Mouse (Mus musculus): Measurements from ENCODE around the gene Cuedc2. TPM values are rescaled to one million over a fixed set of nuclear protein-coding genes. Genes with fewer than 3 reads are reported as not detected.

Gene Cuedc2
- total and polyA plus RNA-seq, 2 experiments from 2014 or later, result 157 to 314 TPM

DNA sequence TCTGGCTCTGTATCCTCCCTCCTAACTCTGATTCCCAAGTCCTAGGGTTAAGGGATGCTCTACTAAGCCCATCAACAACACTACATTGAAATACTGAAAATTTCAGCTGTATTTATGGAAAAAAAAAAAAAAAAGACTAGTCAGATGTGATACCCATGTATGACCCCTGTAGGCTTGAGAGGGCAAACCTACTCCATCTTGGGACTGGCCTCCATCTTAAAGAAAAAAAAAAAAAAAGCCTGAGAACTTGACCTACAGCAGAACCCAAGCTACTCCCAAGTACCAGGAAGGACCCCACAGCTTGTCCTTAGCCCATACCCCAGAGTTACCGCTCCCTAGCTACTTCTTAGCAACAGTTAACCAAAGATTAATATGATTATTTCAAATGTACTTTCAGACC lies 8.6 kb upstream of the Cuedc2 start:
- TF ChIP-seq CTCF (IDR thresholded peaks at IDR 0.05), result no peak
- DNase-seq (ENCODE audit: low spot score), result no peak
- WGBS, result 96% methylated on average over 1 of the region's 1 CpGs
- no peak overlapping the region for H3K4me2 ChIP-seq (ENCODE audit: low read depth, low read length, poor library complexity, severe bottlenecking)
- no peak overlapping the region for H3K27ac ChIP-seq (ENCODE audit: low read depth, low read length)
- H3K9ac ChIP-seq (replicated peaks; ENCODE audit: low read length, poor library complexity, severe bottlenecking), result no peak overlapping the region
- peaks cover 8% of the 10 kb centered on the region; the same call in 1 of the 2 replicates for H3K4me1 ChIP-seq (ENCODE audit: insufficient read depth, low read length)
- no peaks in the 10 kb centered on the region for H3K36me3 ChIP-seq (ENCODE audit: insufficient read depth, low read length)
- no peak for ATAC-seq (ENCODE audit: low FRiP score)
- no peak overlapping the region for H3K4me3 ChIP-seq (ENCODE audit: low read depth, low read length)
- no peaks in the 10 kb centered on the region for H3K27me3 ChIP-seq (ENCODE audit: insufficient read depth, low read length)
- H3K9me3 ChIP-seq (ENCODE audit: low read length), result no peaks in the 10 kb centered on the region

GRCm38 (mm10) chr19:46344710-46345419 lies 6.4 kb upstream of the Cuedc2 start:
- no peak overlapping the region for H3K9ac ChIP-seq (replicated peaks; ENCODE audit: low read length, poor library complexity, severe bottlenecking)
- 24% methylated on average over 7 of the region's 7 CpGs for WGBS

DNA sequence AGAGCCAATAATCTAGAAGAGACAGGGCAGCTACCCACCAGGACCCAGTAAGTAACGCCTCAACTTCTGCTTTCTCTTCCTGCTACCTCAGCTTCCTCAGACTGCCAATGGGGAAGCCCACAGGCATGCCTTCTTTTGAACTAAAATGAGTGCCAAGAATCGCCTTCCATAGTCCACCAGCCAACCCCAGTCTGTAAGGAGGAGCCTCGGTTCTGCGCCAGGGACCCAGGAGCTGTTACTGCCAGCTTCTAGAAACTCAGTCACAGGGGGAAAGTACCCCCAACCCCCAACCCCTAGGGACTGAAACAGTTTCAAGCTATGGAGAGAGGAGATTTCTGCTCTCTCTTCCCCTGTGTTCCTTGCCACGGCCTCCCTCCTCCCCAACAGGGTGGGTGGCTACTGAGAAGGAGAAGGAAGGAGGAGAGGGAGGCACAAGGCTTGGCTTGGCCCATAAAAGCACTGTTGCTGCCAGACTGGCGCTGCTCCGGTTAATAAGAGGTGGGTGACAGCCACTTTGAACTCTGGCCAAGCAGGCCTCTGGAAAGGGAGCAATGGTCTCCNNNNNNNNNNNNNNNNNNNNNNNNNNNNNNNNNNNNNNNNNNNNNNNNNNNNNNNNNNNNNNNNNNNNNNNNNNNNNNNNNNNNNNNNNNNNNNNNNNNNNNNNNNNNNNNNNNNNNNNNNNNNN lies 927 bp upstream of the Cuedc2 start:
- Histone ChIP-seq H3K4me3 (ENCODE audit: low read depth, low read length) (peak overlapping the region; percentile 74; the same call in 1 of the 2 replicates), H3K36me3 (ENCODE audit: insufficient read depth, low read length) (no peaks in the 10 kb centered on the region), H3K27ac (ENCODE audit: low read depth, low read length) (peak overlapping the region; percentile 62), H3K27me3 (ENCODE audit: insufficient read depth, low read length) (no peaks in the 10 kb centered on the region), H3K9me3 (ENCODE audit: low read length) (no peaks in the 10 kb centered on the region), H3K9ac (replicated peaks; ENCODE audit: low read length, poor library complexity, severe bottlenecking) (peak overlapping the region; percentile 8; the same call in 1 of the 2 replicates), H3K4me1 (ENCODE audit: insufficient read depth, low read length) (peaks cover 14% of the 10 kb centered on the region), H3K4me2 (ENCODE audit: low read depth, low read length, poor library complexity, severe bottlenecking) (peak overlapping the region; percentile 85)
- peak; percentile 77 for DNase-seq (ENCODE audit: low spot score)
- ATAC-seq (ENCODE audit: low FRiP score), result peak; percentile 26
- 59% methylated on average over 7 of the region's 7 CpGs for WGBS
- no peak for TF ChIP-seq CTCF (IDR thresholded peaks at IDR 0.05)

More at GRCm38 (mm10) chr19:46344710-46345419, 6.4 kb upstream of the Cuedc2 start:
- Histone ChIP-seq H3K27me3 (ENCODE audit: insufficient read depth, low read length) (no peaks in the 10 kb centered on the region), H3K4me1 (ENCODE audit: insufficient read depth, low read length) (peaks cover 3% of the 10 kb centered on the region; the same call in 1 of the 2 replicates), H3K9me3 (ENCODE audit: low read length) (no peaks in the 10 kb centered on the region), H3K27ac (ENCODE audit: low read depth, low read length) (no peak overlapping the region), H3K4me3 (ENCODE audit: low read depth, low read length) (no peak overlapping the region), H3K36me3 (ENCODE audit: insufficient read depth, low read length) (no peaks in the 10 kb centered on the region), H3K4me2 (ENCODE audit: low read depth, low read length, poor library complexity, severe bottlenecking) (no peak overlapping the region)
- ATAC-seq (ENCODE audit: low FRiP score) (no peak), DNase-seq (ENCODE audit: low spot score) (no peak)
- no peak for TF ChIP-seq CTCF (IDR thresholded peaks at IDR 0.05)

DNA sequence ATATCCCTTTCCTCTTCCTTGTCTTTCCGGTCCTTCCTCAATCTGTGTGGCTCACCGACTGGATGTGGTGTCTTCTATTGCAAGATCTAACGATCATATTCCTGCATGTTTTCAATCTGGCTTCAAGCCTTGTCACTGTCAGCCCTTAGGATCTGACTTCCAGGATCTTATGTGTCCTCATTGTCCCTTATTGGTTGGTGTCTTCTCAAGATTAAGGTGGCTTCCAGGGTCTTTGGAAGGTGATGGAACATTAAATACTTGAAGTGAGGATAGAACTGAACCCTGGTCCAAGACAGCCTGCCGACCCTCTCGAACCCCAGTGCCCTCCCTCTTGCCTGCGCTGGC lies 412 bp upstream of the Cuedc2 start:
- 0 out of 2 replicates have a peak overlapping the region, but pooled peaks have one; percentile 15 for H3K9ac ChIP-seq (replicated peaks; ENCODE audit: low read length, poor library complexity, severe bottlenecking)
- DNase-seq (ENCODE audit: low spot score) (no peak), ATAC-seq (ENCODE audit: low FRiP score) (peak; percentile 9; the same call in 1 of the 2 replicates)
- H3K27me3 ChIP-seq (ENCODE audit: insufficient read depth, low read length), result no peaks in the 10 kb centered on the region
- H3K4me3 ChIP-seq (ENCODE audit: low read depth, low read length), result peak overlapping the region; percentile 74; the same call in 1 of the 2 replicates
- no peaks in the 10 kb centered on the region for H3K9me3 ChIP-seq (ENCODE audit: low read length)
- peak overlapping the region; percentile 85 for H3K4me2 ChIP-seq (ENCODE audit: low read depth, low read length, poor library complexity, severe bottlenecking)
- H3K36me3 ChIP-seq (ENCODE audit: insufficient read depth, low read length), result no peaks in the 10 kb centered on the region
- peak overlapping the region; percentile 62 for H3K27ac ChIP-seq (ENCODE audit: low read depth, low read length)
- 48% methylated on average over 6 of the region's 6 CpGs for WGBS
- no peak for TF ChIP-seq CTCF (IDR thresholded peaks at IDR 0.05)
- H3K4me1 ChIP-seq (ENCODE audit: insufficient read depth, low read length), result peaks cover 14% of the 10 kb centered on the region

DNA sequence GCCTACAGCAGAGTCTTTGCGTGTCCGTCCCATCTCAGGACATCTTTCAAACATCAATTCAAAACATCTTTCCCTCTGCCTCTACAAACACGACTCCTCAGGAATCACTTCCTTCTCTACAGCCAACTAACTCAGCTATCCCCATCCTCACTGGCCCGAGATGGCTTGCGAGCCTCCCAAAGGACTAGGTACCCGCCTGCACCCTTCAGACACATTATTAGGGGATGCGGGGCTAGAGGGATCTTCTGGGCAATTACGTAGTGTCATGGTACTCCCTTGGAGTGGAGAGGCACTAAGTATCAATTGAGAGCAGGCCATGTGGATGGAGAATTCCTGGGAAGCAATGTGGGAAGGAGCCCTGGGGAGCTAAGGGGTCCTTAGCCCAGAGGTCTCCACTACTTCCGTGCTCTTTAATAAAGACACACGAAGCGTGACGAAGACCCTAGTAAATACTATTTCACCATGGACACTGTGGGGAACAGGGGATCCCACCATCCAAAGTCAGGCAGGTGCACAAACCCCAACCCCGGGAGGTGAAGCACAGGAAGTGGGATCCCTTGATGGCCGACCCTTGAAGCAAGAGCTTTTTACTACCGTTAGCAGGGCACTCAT lies 677 bp downstream of the Cuedc2 start:
- H3K27me3 ChIP-seq (ENCODE audit: insufficient read depth, low read length), result no peaks in the 10 kb centered on the region
- peak; percentile 2; the same call in 1 of the 2 replicates for ATAC-seq (ENCODE audit: low FRiP score)
- H3K4me1 ChIP-seq (ENCODE audit: insufficient read depth, low read length), result peaks cover 14% of the 10 kb centered on the region
- H3K27ac ChIP-seq (ENCODE audit: low read depth, low read length), result peak overlapping the region; percentile 85
- no peaks in the 10 kb centered on the region for H3K9me3 ChIP-seq (ENCODE audit: low read length)
- H3K4me3 ChIP-seq (ENCODE audit: low read depth, low read length), result peak overlapping the region; percentile 74
- H3K9ac ChIP-seq (replicated peaks; ENCODE audit: low read length, poor library complexity, severe bottlenecking), result peak overlapping the region; percentile 77
- WGBS, result 25% methylated on average over 15 of the region's 15 CpGs
- DNase-seq (ENCODE audit: low spot score), result no peak
- H3K4me2 ChIP-seq (ENCODE audit: low read depth, low read length, poor library complexity, severe bottlenecking), result peak overlapping the region; percentile 85
- no peak for TF ChIP-seq CTCF (IDR thresholded peaks at IDR 0.05)
- no peaks in the 10 kb centered on the region for H3K36me3 ChIP-seq (ENCODE audit: insufficient read depth, low read length)

Measured in midbrain, postnatal 0 days (tissue).